Mouse (Mus musculus): ENCODE measurements around the gene Vmn1r3. TPM values are rescaled to one million over a fixed set of nuclear protein-coding genes. Genes with fewer than 3 reads are reported as not detected.
"Not testable (repeated sequence)": the region's sequence is repeated elsewhere in the genome, so short reads cannot be mapped to it uniquely, and the experiment has no call there.

The Vmn1r3 gene
- polyA plus RNA-seq, 1 experiment from 2014 or later, result not detected

DNA sequence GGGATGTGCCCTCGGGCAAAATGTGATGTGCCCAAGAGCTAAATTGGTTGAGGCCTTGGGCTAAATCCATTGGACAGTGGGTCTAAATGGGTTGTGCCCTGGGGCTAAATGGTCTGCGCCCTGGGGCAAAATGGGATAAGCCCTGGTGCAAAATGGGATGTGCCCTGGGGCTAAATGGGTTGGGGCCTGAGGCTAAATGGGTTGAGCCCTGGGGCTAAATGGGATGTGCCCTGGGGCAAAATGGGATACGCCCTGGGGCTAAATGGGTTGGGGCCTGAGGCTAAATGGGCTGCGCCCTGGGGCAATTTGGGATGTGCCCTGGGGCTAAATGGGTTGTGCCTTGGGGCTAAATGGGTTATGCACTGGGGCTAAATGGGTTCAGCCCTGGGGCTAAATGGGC, 20.1 kb downstream of the Vmn1r3 start:
- Histone ChIP-seq H3K27ac (ENCODE audit: low read length) (no peak overlapping the region), H3K4me2 (ENCODE audit: low read depth, low read length) (no peak overlapping the region), H3K9me3 (ENCODE audit: control insufficient read depth, low read length) (peaks cover 3% of the 10 kb centered on the region; the same call in 1 of the 2 replicates), H3K4me1 (replicated peaks; ENCODE audit: control insufficient read depth, insufficient read depth, low read length) (no peaks in the 10 kb centered on the region), H3K9ac (ENCODE audit: low read length) (no peak overlapping the region), H3K36me3 (ENCODE audit: control insufficient read depth, insufficient read depth, low read length) (no peaks in the 10 kb centered on the region), H3K4me3 (ENCODE audit: low read length) (no peak overlapping the region), H3K27me3 (ENCODE audit: control insufficient read depth, insufficient read depth, low read depth, low read length) (no peaks in the 10 kb centered on the region)
- no peak for ATAC-seq (ENCODE audit: low read depth)
- WGBS, result 90% methylated on average over 4 of the region's 4 CpGs

DNA sequence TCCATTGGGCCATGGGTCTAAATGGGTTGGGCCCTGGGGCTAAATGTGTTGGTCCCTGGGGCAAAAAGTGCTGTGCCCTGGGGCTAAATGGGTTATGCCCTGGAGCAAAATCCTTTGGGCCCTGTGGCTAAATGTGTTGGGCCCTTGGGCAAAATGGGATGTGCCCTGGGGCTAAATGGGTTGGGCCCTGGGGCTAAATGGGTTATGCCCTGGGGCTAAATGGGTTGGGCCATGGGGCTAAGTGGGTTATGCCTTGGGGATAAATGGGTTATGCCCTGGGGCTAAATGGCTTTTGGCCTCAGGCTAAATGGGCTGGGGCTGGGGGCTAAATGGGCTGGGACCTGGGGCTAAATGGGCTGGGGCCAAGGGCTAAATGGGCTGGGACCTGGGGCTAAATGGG, 20.7 kb downstream of the Vmn1r3 start:
- not testable (repeated sequence) for H3K27ac ChIP-seq (ENCODE audit: low read length); H3K4me3 ChIP-seq (ENCODE audit: low read length); H3K9me3 ChIP-seq (ENCODE audit: control insufficient read depth, low read length); H3K4me1 ChIP-seq (replicated peaks; ENCODE audit: control insufficient read depth, insufficient read depth, low read length); H3K36me3 ChIP-seq (ENCODE audit: control insufficient read depth, insufficient read depth, low read length); H3K9ac ChIP-seq (ENCODE audit: low read length); H3K27me3 ChIP-seq (ENCODE audit: control insufficient read depth, insufficient read depth, low read depth, low read length); H3K4me2 ChIP-seq (ENCODE audit: low read depth, low read length); ATAC-seq (ENCODE audit: low read depth)

DNA sequence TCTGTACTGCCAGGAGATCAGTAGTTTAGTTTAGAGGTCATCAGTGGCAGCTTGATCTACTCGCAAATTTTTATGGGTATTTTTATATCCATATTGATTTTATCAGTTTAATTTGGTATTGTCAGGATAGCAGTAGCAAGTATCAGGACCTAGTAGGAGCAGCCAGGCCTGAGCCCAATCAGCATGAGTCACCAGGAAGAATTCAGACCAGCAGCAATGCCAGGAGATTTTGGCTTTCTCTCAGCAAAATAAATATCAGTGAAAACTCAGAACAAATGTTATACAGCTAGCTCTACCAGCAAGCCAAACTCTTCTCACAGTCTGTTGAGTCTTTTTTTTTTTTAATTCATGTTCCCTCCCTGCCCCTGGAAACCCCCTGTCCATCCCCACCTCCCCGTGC, 31.8 kb downstream of the Vmn1r3 start:
- H3K4me2 ChIP-seq (ENCODE audit: low read depth, low read length); H3K27ac ChIP-seq (ENCODE audit: low read length); H3K9ac ChIP-seq (ENCODE audit: low read length); H3K4me1 ChIP-seq (replicated peaks; ENCODE audit: control insufficient read depth, insufficient read depth, low read length); H3K4me3 ChIP-seq (ENCODE audit: low read length); H3K36me3 ChIP-seq (ENCODE audit: control insufficient read depth, insufficient read depth, low read length); ATAC-seq (ENCODE audit: low read depth); H3K27me3 ChIP-seq (ENCODE audit: control insufficient read depth, insufficient read depth, low read depth, low read length); H3K9me3 ChIP-seq (ENCODE audit: control insufficient read depth, low read length): not testable (repeated sequence)
- WGBS, result 60% methylated on average over 2 of the region's 2 CpGs

DNA sequence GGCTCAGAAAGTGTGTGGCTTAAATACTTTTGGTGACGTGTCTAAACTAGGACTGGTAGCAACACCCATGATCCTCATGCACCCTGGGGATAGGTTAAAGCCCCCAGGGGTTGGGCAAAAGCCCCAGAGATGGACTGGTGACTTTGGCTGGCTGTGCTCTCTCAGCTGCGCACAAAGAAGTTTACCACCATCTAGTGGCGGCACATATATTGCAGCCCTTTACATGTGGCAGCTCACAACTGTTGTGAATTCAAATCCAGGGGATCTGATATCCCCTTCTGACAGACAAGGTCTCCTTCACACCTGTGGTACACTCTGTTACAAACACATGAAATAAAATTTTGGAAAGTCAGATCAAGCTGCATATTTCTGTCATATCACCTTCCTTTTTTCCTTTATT, 37.2 kb downstream of the Vmn1r3 start:
- no CpG with 5 or more reads among the region's 3 CpGs for WGBS
- not testable (repeated sequence) for H3K36me3 ChIP-seq (ENCODE audit: control insufficient read depth, insufficient read depth, low read length); H3K9me3 ChIP-seq (ENCODE audit: control insufficient read depth, low read length); ATAC-seq (ENCODE audit: low read depth); H3K27ac ChIP-seq (ENCODE audit: low read length); H3K4me1 ChIP-seq (replicated peaks; ENCODE audit: control insufficient read depth, insufficient read depth, low read length); H3K4me3 ChIP-seq (ENCODE audit: low read length); H3K4me2 ChIP-seq (ENCODE audit: low read depth, low read length); H3K9ac ChIP-seq (ENCODE audit: low read length); H3K27me3 ChIP-seq (ENCODE audit: control insufficient read depth, insufficient read depth, low read depth, low read length)

Other genes with a start within 250 kb of the Vmn1r3 start
- not detected in 2 replicates for gene Vmn1r2, start 18.0 kb downstream of the Vmn1r3 start, polyA plus RNA-seq (2015; fragmentation: Nextera tagmentation; extraction: Ambion mirVana)

All from lung, embryonic 16.5 days (tissue).